Mouse (Mus musculus) kidney, adult 18-20 months (tissue): Measurements from ENCODE around the gene Fam57a.

Experiments used
- DNase-seq: peaks from one replicate; pipeline ENCODE4 v3.0.0; 2021

Fam57a gene

GRCm38 (mm10) chr11:76247239-76247638, 67.8 kb downstream of the Fam57a start:
- DNase-seq = no peak

GRCm38 (mm10) chr11:76252036-76252435, 72.6 kb downstream of the Fam57a start:
- DNase-seq = no peak

- DNase-seq = peak; percentile 90
These were observed 73.9 kb downstream of the Fam57a start for GRCm38 (mm10) chr11:76253145-76253917.

- no peak for DNase-seq
These were observed 74.4 kb downstream of the Fam57a start for GRCm38 (mm10) chr11:76253918-76254264.

GRCm38 (mm10) chr11:76255431-76256001, 76.0 kb downstream of the Fam57a start:
- no peak for DNase-seq

- DNase-seq = no peak
These were observed 76.7 kb downstream of the Fam57a start for GRCm38 (mm10) chr11:76256129-76256528.

- DNase-seq = no peak
These were observed 77.9 kb downstream of the Fam57a start for GRCm38 (mm10) chr11:76257386-76257785.

GRCm38 (mm10) chr11:76258511-76258910, 79.0 kb downstream of the Fam57a start:
- DNase-seq = no peak

GRCm38 (mm10) chr11:76260208-76261050, 81.0 kb downstream of the Fam57a start:
- DNase-seq = no peak

- DNase-seq = no peak
These were observed 81.8 kb downstream of the Fam57a start for GRCm38 (mm10) chr11:76261224-76261623.

GRCm38 (mm10) chr11:76262611-76263351, 83.3 kb downstream of the Fam57a start:
- DNase-seq = no peak
